Mouse (Mus musculus): ENCODE data around the gene Rhbdd1. TPM values are rescaled to one million over a fixed set of nuclear protein-coding genes. Genes with fewer than 3 reads are reported as not detected.
A peak's percentile ranks its signal among the peaks of the same experiment; 100 is the strongest.

The Rhbdd1 gene
- total RNA-seq, 1 experiment from 2014 or later: 15.8 TPM

GRCm38 (mm10) chr1:82411521-82411920 is 95.3 kb downstream of the Rhbdd1 start:
- no peak for ATAC-seq (replicated peaks; ENCODE audit: low read depth, poor library complexity, severe bottlenecking)

GRCm38 (mm10) chr1:82412085-82412484 is 95.8 kb downstream of the Rhbdd1 start:
- no peak for ATAC-seq (replicated peaks; ENCODE audit: low read depth, poor library complexity, severe bottlenecking)

DNA sequence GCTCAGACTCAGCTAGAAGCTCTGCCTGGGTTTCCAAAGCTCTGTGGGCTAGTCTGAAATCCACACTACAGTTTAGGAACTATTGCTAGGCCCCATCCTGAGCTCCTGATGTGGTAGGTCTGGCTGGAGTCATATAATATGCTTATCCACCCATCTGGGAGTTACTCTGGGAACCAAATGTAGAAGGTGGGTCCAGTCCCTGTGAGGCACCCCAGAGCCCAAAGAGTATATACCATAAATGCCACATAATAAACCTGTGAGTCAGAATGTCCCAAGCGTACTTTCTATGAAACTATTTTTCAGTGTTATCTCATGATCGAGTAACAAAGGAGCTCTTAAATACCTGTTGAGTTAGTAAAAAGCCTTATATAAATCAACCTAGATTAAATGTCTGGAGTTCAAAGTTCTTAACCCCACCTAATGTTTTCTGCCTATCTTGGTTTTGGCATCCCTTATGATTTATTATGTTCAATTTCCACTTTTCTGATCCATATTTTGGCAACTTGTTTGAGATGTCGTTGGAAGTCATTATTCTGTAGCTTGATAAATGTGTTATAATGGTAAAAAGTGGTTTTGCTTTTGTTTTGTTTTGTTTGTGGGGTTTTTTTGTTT is 98.3 kb downstream of the Rhbdd1 start:
- ATAC-seq (replicated peaks; ENCODE audit: low read depth, poor library complexity, severe bottlenecking): no peak

DNA sequence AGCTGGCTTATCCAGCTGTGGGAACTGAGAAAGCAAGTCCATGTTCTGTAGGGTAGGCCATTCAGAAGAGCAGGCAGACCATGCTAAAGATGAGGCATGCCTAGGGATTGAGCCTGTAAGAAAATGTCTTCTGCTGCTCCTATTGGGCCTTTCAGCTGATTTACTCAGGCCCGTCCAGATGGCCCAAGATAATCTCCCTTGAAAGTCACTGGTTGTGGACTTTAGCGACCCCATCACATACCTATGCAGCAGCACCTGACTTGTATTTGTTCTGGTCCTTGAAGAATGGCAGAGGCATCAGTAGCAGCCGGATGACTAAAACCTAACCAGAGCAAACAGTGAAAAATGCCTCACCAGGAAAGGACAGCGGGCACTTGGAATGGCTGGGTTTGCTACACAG is 99.4 kb downstream of the Rhbdd1 start:
- no peak for ATAC-seq (replicated peaks; ENCODE audit: low read depth, poor library complexity, severe bottlenecking)

GRCm38 (mm10) chr1:82427729-82428128 is 111.5 kb downstream of the Rhbdd1 start:
- ATAC-seq (replicated peaks; ENCODE audit: low read depth, poor library complexity, severe bottlenecking): no peak

- no peak for ATAC-seq (replicated peaks; ENCODE audit: low read depth, poor library complexity, severe bottlenecking)
These were observed 112.8 kb downstream of the Rhbdd1 start for GRCm38 (mm10) chr1:82429061-82429460.

DNA sequence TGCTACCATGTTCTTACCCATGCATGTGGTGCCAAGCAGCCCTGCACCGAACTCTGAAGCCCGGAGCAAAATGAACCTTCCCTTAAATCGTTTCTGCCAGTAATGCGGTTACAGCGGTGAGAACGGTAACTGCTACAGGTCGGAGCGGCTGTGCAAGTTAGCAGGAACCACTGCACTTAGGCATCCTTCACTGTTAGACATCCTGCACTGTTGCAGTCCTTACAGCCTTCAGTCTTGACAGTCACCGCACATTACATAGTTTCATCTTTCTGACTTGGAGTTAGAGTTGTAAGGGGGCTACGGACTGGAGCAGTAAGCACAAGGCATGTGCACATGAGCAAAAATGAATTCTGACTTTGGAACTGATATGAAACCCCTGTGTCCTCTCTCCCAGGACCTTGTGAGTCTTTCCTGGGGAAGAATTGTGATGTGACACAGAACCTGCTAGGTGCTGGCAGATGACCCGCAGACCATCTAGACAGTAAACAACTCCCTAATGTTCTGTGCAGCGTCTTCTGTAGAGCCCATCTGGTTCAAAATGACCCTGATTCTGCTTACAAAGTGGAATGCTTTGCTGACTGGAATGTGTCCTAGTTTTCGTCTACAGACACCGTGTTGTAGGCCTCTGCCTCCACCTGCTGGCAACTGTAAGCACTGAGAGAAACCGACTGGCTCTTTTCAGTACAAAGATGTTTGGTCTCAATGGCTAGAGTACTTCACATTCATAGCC is 116.8 kb downstream of the Rhbdd1 start:
- ATAC-seq (replicated peaks; ENCODE audit: low read depth, poor library complexity, severe bottlenecking): peak; percentile 52; the same call in 1 of the 2 replicates

DNA sequence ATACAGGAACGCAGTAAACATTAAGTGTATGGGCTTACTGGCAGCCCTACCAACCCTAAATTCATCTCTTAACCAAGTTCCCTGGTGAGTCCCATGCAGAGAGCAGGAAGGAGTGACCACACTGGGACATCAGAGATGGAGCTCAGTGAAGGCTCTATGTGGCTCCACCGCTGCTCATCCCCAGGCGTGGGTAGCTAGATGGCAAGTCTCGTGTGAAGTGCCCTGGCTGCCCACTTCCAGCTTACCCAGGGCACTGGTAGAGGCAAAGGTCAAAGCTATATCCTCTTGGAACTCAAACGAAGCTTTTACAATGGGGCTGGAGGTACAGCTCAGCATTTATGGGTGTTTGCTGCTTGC is 117.4 kb downstream of the Rhbdd1 start:
- no peak for ATAC-seq (replicated peaks; ENCODE audit: low read depth, poor library complexity, severe bottlenecking)

DNA sequence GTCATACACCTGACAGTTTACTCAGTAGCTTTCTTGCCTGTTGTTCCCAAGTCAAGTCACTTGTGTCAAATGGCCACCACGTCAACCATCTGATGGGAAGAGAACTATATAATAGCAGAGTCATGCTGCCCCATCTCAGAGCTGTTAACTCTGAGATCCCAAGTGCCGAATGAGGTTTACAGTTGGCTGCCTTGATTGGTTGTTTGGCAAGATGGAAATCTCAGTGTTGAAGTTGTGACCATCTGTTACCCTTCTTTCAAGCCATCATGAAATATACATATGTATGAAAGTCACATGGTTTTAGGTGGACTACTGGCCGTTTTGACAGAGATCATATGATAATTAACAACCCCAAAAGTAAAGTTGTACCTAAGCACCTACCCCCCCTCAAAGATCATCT is 121.0 kb downstream of the Rhbdd1 start:
- no peak for ATAC-seq (replicated peaks; ENCODE audit: low read depth, poor library complexity, severe bottlenecking)

DNA sequence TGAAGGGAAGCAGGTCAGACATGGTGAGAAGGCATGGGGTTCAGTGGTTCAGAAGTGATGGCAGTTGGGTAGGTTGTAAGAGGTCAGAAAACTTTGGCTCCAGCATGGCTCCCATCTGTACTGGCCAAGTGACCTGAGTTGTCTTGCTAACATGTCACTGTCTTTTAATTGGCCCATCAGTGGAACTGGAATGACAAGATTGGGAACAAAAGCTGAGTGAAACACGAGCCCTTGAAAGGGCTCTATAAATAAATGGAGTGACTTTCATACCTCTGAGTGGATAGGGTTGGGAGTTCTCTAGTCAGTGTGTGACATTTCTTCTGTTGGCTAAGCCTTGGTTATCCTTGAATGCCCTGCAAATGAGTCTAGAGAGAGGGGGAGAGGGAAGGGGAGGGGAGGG is 123.9 kb downstream of the Rhbdd1 start:
- no peak for ATAC-seq (replicated peaks; ENCODE audit: low read depth, poor library complexity, severe bottlenecking)

DNA sequence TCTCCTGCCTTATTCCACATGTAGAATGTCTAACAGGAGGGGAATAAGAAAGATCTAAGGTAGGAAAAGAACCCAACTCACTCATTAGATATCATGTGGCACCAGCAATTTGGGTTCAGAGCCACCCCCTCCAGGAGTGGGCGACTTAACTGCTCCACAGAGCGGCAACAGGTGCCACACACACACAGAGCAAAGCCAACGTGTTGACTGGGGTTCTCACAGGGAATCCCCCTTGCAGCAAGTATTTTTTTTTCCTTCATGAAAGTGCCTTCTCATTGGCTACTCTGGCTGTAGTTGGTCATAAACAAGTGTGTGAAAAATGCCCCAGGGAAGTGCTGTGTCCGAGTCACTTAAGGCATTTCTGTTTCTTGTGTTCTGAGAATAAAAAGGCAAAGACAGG is 127.3 kb downstream of the Rhbdd1 start:
- no peak for ATAC-seq (replicated peaks; ENCODE audit: low read depth, poor library complexity, severe bottlenecking)

GRCm38 (mm10) chr1:82446049-82446448 is 129.8 kb downstream of the Rhbdd1 start:
- ATAC-seq (replicated peaks; ENCODE audit: low read depth, poor library complexity, severe bottlenecking): no peak

- no peak for ATAC-seq (replicated peaks; ENCODE audit: low read depth, poor library complexity, severe bottlenecking)
These were observed 133.6 kb downstream of the Rhbdd1 start for GRCm38 (mm10) chr1:82449851-82450250.

- ATAC-seq (replicated peaks; ENCODE audit: low read depth, poor library complexity, severe bottlenecking): no peak
These were observed 135.8 kb downstream of the Rhbdd1 start for GRCm38 (mm10) chr1:82451927-82452651.

DNA sequence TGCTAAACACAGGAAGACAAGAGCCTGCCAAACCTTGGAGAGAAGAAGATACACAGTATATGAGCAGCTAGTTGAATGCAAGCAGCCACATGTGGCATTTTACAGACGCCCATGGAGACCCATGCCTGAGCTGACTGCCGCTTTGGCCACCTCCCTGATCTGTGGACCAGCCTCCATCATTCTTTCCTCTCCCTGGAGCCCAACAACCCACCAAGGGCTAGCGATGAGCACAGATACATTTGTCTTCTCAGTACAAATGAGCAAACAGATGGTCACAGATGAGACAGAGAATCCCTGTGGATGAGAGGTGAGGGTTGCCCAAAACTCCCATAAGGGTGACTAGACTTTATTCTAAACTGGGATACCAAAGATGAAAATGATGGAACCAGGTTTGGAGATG is 137.8 kb downstream of the Rhbdd1 start:
- ATAC-seq (replicated peaks; ENCODE audit: low read depth, poor library complexity, severe bottlenecking): no peak

DNA sequence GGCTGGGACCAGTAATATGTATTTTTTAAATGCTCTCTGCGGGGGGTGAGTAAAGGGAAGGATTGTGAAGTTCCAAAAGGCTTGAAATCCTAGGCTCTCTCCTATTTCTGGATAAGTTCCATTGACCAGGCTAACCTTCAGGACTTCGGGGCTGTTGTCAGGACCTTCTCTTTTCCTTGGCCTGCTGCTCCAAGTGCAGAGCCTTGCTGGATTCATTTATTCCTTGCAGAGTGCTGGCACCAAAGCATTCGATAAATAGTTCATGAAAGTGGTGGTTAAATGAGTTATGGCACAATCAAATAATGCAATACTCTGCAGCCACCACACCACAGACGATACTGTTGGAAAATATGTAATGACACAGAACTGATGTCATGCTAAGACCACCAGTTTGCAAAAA is 143.1 kb downstream of the Rhbdd1 start:
- ATAC-seq (replicated peaks; ENCODE audit: low read depth, poor library complexity, severe bottlenecking): no peak

DNA sequence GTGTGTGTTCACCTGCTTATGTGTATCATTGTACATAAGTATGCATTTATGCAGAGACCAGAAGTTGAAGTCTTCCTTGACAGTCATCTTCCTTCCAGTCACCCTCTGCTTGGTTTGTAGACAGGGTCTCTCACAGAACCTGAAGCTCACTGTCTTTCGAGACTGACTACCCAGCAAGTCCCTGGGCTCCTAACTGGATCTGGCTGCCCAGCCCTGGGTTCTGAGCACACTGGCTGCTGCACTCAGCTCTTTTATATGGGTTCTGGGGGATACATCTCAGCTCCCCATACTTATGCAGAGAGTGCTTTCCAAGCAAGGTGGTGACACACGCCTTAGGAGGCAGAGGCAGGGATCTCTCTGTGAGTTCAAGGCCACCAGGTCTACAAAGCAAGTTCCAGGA is 143.7 kb downstream of the Rhbdd1 start:
- ATAC-seq (replicated peaks; ENCODE audit: low read depth, poor library complexity, severe bottlenecking): no peak

GRCm38 (mm10) chr1:82461041-82461440 is 144.8 kb downstream of the Rhbdd1 start:
- ATAC-seq (replicated peaks; ENCODE audit: low read depth, poor library complexity, severe bottlenecking): no peak

DNA sequence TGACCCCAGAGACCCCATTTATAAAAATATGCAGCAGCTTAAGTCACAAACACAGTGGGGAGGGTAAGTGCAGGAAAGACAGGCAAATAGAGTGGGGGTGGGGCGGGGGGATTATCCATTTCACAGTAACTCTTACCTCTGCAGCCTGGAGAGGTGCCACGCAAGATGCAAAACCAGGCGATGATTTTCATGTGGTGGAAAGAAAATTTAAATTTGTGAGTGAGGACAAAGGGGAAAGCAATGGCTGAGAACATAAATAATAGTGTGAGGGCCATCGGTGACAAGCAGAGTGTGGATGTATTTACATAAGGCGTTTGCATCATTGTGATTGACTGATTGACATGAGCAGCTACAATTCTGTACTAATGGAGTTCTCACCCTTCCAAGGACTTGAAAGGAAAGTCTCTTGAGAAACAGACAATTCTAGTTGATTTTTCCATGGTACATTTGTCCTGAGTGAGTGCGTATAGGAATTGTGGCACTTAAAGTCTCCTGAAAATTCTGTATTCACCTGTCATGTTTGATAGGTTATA is 149.1 kb downstream of the Rhbdd1 start:
- no peak for ATAC-seq (replicated peaks; ENCODE audit: low read depth, poor library complexity, severe bottlenecking)

GRCm38 (mm10) chr1:82468872-82469271 is 152.6 kb downstream of the Rhbdd1 start:
- ATAC-seq (replicated peaks; ENCODE audit: low read depth, poor library complexity, severe bottlenecking): peak; percentile 58
